Mouse (Mus musculus) kidney, adult 11 months (tissue): ENCODE results near the gene Has3.

Experiments
- DNase-seq: peaks from one replicate; pipeline ENCODE4 v3.0.0; 2022

The Has3 gene

GRCm38 (mm10) chr8:106932376-106933065, 62.5 kb downstream of the Has3 start:
- DNase-seq = peak; percentile 67

- DNase-seq = no peak
Measured at GRCm38 (mm10) chr8:106933506-106934143, 63.6 kb downstream of the Has3 start.
